Mouse (Mus musculus): ENCODE results near the gene En2. TPM values are rescaled to one million over a fixed set of nuclear protein-coding genes. Genes with fewer than 3 reads are reported as not detected.

En2 gene
- polyA plus RNA-seq, 1 experiment from 2014 or later = 0.60 TPM

DNA sequence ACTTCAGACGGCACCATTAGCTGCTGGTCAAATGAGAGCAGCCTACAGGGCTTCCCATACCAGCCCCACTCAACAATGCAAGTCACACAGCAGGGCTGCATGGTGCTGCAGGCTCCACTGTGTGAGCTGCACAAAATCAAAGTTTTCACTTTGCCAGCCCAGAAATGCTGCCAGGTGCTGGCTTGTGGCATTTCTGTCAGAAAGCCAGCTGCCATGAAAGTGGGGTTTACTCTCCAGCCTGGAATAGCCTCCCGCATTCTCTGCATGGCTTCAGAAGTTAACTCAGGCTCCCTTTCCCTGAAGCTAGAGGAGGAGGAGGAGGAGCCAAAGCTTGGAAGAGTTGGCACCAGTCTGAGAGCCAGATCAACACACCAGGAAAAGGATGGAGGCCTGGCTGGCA, 29.1 kb upstream of the En2 start:
- H3K4me1 ChIP-seq (replicated peaks) = no peaks in the 10 kb centered on the region; the same call in 1 of the 2 replicates
- peak; percentile 90 for ATAC-seq (ENCODE audit: low FRiP score, low read depth)
- 23% methylated on average over 2 of the region's 2 CpGs for WGBS
- H3K4me2 ChIP-seq = no peak overlapping the region
- H3K9ac ChIP-seq = no peak overlapping the region
- no peak overlapping the region for H3K4me3 ChIP-seq
- H3K9me3 ChIP-seq = no peaks in the 10 kb centered on the region
- H3K36me3 ChIP-seq = no peaks in the 10 kb centered on the region
- no peak overlapping the region for H3K27ac ChIP-seq (replicated peaks)
- no peaks in the 10 kb centered on the region for H3K27me3 ChIP-seq

DNA sequence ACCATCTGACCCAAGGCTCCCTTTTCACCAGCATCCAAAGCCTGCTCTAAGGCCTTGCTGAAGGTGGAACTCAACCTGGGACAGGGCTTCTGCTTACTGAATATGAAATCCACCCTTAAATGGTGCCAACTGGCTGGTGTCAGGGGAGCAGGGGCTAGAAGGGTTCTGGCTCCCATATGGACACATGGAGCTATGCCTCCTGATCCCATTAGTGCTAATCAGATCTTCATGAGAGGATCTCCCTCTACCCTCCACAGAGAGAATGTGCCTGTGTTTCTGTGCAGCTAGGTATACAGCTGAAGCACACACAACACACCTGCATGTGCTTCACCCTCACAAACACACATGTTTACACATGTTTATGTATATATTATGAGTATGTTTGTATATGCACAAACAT, 20.9 kb upstream of the En2 start:
- Histone ChIP-seq H3K36me3 (no peaks in the 10 kb centered on the region), H3K27ac (replicated peaks) (no peak overlapping the region), H3K9ac (no peak overlapping the region), H3K27me3 (0 out of 2 replicates have a peak, but pooled peaks cover 6% of the 10 kb centered on the region), H3K4me3 (no peak overlapping the region), H3K9me3 (no peaks in the 10 kb centered on the region), H3K4me1 (replicated peaks) (no peaks in the 10 kb centered on the region), H3K4me2 (no peak overlapping the region)
- ATAC-seq (ENCODE audit: low FRiP score, low read depth) = no peak

DNA sequence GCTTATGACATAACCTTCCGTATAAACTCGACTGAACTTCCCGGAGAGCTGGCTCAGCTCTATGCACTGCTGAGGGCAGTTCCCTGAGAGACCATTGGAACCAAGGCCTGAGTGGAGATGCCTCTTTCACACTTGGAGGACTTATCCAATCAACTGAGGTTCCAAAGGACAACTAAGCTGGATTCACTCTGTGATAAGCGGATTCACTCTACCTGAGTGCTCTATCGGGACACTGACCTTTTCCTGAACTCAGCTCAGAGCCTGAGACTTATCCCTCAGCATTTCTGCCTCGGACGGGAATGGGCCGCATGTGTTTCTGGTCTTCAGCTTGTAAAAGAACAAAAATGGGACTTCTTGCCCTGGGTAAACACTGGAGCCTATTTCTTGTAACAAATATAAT, 19.5 kb upstream of the En2 start:
- H3K9ac ChIP-seq = no peak overlapping the region
- no peak overlapping the region for H3K27ac ChIP-seq (replicated peaks)
- 0 out of 2 replicates have a peak, but pooled peaks cover 6% of the 10 kb centered on the region for H3K27me3 ChIP-seq
- H3K36me3 ChIP-seq = no peaks in the 10 kb centered on the region
- H3K4me2 ChIP-seq = no peak overlapping the region
- H3K9me3 ChIP-seq = no peaks in the 10 kb centered on the region
- ATAC-seq (ENCODE audit: low FRiP score, low read depth) = no peak
- 84% methylated on average over 8 of the region's 8 CpGs for WGBS
- no peaks in the 10 kb centered on the region for H3K4me1 ChIP-seq (replicated peaks)
- no peak overlapping the region for H3K4me3 ChIP-seq

DNA sequence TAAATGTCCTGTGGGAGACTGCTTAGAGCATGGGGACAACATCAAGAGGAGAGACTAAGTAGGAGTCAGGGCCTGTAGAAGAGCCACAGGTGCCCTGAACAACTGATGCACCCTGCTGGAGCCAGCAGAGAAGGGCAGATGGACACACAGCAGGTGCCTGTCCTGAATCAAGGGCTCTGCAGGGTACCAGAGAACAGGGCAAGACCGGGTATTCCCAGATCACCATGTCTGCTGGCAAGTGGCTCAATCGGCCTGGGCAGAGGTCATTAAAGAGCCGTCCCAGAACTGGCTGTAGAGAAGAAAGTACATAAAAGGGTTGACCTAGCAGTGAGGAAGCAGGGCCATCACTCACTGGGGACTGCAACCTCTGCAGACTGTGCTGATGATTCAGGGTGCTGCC, 17.0 kb upstream of the En2 start:
- H3K36me3 ChIP-seq = no peaks in the 10 kb centered on the region
- no peak overlapping the region for H3K4me2 ChIP-seq
- H3K27me3 ChIP-seq = 0 out of 2 replicates have a peak, but pooled peaks cover 8% of the 10 kb centered on the region
- H3K9me3 ChIP-seq = no peaks in the 10 kb centered on the region
- WGBS = 38% methylated on average over 3 of the region's 3 CpGs
- no peak overlapping the region for H3K27ac ChIP-seq (replicated peaks)
- no peak overlapping the region for H3K4me3 ChIP-seq
- no peak overlapping the region for H3K9ac ChIP-seq
- H3K4me1 ChIP-seq (replicated peaks) = no peaks in the 10 kb centered on the region
- ATAC-seq (ENCODE audit: low FRiP score, low read depth) = no peak

DNA sequence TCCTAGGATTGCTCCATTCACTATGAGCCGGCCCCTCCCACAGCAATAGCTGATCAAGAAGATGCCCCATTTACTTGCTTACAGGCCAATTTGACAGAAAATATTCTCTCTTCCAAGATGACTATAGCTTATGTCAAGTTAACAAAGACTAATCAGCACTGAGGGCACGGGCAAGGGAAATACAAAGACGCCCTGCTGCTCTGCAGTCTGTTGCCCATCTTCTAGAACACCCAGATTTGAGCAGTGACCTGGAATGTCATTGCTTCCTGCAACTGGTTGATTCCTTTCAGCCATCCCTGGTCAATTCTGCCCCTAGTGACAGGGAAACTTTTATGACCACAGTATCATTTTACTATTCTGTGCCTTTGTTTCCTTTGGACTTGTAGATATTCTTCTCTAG, 16.1 kb upstream of the En2 start:
- Histone ChIP-seq H3K27ac (replicated peaks) (no peak overlapping the region), H3K36me3 (no peaks in the 10 kb centered on the region), H3K9me3 (no peaks in the 10 kb centered on the region), H3K4me3 (no peak overlapping the region), H3K4me1 (replicated peaks) (no peaks in the 10 kb centered on the region), H3K27me3 (peaks cover 17% of the 10 kb centered on the region; the same call in 1 of the 2 replicates), H3K9ac (no peak overlapping the region), H3K4me2 (no peak overlapping the region)
- WGBS = 62% methylated on average over 3 of the region's 3 CpGs
- no peak for ATAC-seq (ENCODE audit: low FRiP score, low read depth)

DNA sequence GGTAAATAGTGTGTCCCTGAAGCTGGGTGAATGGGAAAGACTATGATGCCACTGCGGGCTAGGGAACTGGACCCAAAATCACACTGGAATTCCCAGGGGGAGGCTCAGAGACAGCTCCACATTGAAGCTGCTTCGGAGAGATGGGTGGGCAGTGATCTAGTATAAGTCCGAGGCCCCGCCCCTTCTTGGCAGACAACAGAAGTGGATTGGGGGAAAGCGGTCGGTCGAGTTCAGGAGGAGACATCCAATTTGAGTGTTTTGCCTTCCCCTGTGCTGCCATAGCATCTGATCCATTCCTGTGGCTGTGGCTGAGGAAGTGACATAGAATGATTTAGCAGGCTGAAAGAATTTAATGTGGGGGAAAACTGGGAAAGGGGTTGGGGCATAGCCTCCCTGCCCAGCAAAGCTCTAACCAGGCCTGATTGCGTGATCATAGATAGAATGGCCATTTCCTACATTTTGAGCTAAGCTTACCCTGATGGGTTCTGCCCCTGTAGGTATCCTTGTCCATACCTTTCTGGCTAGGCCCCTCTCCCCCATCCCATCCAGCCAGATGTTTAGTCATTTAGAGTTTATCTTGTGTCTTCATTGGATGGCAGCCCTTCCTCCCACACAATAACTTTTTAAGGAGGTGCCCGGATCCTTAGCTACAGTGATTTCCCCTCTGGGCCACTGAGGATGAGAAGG, 8.3 kb upstream of the En2 start:
- H3K4me2 ChIP-seq = no peak overlapping the region
- H3K4me1 ChIP-seq (replicated peaks) = peaks cover 12% of the 10 kb centered on the region
- H3K4me3 ChIP-seq = no peak overlapping the region
- ATAC-seq (ENCODE audit: low FRiP score, low read depth) = no peak
- whole genome bisulfite sequencing = 10% methylated on average over 9 of the region's 9 CpGs
- H3K9ac ChIP-seq = no peak overlapping the region
- H3K27ac ChIP-seq (replicated peaks) = no peak overlapping the region
- H3K36me3 ChIP-seq = no peaks in the 10 kb centered on the region
- no peaks in the 10 kb centered on the region for H3K9me3 ChIP-seq
- H3K27me3 ChIP-seq = peaks cover 74% of the 10 kb centered on the region

DNA sequence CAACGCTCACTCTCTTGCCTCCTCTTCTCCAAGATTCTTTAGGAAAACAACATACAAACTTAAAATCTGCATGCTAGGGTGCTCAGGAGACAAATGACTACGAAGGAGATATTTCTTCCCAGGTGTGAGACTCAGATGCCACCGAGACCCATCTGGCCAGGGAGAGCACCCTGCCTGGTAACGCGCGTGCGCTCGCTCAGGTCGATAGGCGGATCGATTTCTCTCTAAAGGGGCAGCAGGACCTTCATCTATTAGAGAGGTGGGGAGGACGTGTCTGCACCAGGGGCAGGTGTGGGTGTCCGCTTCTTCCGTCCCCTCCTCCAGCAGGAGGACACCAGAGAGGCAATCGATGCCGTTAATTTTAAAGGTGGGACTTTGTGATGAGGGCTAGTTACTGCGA, 7.7 kb upstream of the En2 start:
- H3K4me2 ChIP-seq = peak overlapping the region; percentile 43
- H3K9ac ChIP-seq = no peak overlapping the region
- H3K4me1 ChIP-seq (replicated peaks) = peaks cover 12% of the 10 kb centered on the region
- H3K36me3 ChIP-seq = no peaks in the 10 kb centered on the region
- 3% methylated on average over 17 of the region's 17 CpGs for WGBS
- no peak overlapping the region for H3K27ac ChIP-seq (replicated peaks)
- H3K4me3 ChIP-seq = no peak overlapping the region; the same call in 1 of the 2 replicates
- no peaks in the 10 kb centered on the region for H3K9me3 ChIP-seq
- peaks cover 78% of the 10 kb centered on the region for H3K27me3 ChIP-seq
- ATAC-seq (ENCODE audit: low FRiP score, low read depth) = no peak

DNA sequence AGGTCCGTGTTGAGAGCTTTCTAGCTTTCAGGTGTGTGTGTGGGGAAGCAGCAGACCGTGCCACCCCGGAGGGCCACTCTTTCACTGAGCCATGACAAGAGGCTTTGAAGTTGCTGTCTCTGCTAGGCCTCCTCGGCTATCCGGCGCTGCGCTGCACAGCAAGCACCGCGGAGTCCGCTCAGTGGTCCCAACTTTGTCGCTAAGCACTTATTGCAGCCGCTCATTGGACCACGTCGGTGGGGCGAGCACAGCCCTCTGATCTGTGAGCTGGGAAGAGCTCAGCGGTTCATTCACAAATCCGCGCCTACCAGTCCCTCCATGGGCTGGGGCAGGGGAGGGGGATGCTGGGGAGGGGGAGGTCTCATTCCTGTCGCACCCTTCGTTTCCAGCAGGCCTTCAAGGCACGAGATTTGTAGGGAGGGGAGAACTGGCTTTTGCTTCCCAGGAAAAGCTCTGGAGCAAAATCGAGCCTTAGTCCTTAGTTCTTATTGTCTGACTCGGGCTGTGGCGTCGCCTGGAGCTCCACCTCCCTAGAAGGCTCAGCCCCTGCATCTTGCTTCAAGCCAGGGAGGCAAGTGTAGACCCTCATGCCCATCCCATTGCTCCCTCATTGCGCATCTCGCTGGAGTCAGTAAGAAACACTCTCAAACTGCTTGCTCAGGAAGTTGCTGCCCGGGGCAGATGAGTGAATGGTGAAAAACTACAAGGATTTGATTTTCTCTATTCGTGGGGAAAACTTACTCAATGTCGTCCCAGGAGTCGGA, 7.0 kb upstream of the En2 start:
- peak; percentile 75; the same call in 1 of the 2 replicates for ATAC-seq (ENCODE audit: low FRiP score, low read depth)
- whole genome bisulfite sequencing = under 1% methylated on average over 31 of the region's 31 CpGs
- H3K4me1 ChIP-seq (replicated peaks) = peaks cover 12% of the 10 kb centered on the region
- peak overlapping the region; percentile 8 for H3K4me3 ChIP-seq
- H3K4me2 ChIP-seq = peak overlapping the region; percentile 43
- H3K27me3 ChIP-seq = peaks cover 83% of the 10 kb centered on the region
- no peak overlapping the region for H3K27ac ChIP-seq (replicated peaks)
- no peaks in the 10 kb centered on the region for H3K36me3 ChIP-seq
- H3K9me3 ChIP-seq = no peaks in the 10 kb centered on the region
- no peak overlapping the region for H3K9ac ChIP-seq

DNA sequence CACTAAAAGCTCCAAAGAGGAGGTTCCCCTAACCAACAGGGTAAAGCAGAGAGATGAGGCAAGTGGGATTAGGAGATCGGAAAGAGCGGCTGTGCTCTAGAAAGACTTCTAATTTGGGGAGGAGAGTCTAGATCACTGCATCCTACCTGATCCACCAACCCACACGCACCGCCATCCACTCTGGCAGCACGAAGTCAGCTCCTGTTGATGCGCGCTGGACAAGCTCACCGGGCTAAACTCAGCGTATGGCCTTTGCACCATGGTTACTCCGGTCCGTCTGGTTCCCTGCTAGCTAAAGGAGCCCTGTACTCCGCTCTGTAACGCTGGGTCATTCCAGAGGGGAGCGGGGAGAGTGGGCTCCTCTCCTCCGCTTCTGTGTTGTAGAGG, 6.4 kb upstream of the En2 start:
- H3K4me1 ChIP-seq (replicated peaks) = peaks cover 12% of the 10 kb centered on the region
- H3K4me3 ChIP-seq = no peak overlapping the region
- WGBS = 2% methylated on average over 15 of the region's 15 CpGs
- no peaks in the 10 kb centered on the region for H3K9me3 ChIP-seq
- no peaks in the 10 kb centered on the region for H3K36me3 ChIP-seq
- H3K4me2 ChIP-seq = peak overlapping the region; percentile 8; the same call in 1 of the 2 replicates
- no peak overlapping the region for H3K9ac ChIP-seq
- ATAC-seq (ENCODE audit: low FRiP score, low read depth) = no peak
- H3K27me3 ChIP-seq = peaks cover 83% of the 10 kb centered on the region
- no peak overlapping the region for H3K27ac ChIP-seq (replicated peaks)

DNA sequence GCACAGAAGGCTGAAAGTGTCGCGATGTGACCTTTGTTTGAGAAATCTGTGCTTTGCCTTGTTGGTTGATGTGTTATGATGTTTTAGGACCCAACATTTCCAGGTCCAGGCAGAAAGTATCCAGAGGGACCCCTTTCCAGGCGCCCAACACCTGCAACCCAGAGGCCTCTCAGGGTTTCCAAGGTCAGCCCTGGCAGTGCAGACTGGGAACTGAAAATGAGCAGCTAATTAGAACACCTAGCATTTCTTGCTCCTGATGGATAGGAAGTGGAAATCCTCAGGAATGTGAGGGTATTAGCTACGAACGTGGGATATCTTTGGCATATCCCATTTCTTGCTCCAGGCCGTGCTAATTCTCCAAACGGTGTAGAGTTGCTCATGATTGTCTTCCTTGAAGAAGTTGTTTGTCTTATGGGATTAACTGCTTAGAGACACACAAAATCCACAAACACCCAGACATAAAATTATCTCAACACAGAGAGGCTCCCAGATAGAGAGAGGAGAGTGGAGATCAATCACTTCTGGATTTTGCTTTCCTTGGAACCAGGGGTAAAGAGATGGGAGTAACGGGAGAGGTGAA, 5.5 kb upstream of the En2 start:
- no peak overlapping the region for H3K27ac ChIP-seq (replicated peaks)
- H3K9ac ChIP-seq = no peak overlapping the region
- H3K4me3 ChIP-seq = no peak overlapping the region
- no peak for ATAC-seq (ENCODE audit: low FRiP score, low read depth)
- H3K9me3 ChIP-seq = no peaks in the 10 kb centered on the region
- peaks cover 84% of the 10 kb centered on the region for H3K27me3 ChIP-seq
- H3K36me3 ChIP-seq = no peaks in the 10 kb centered on the region
- no peak overlapping the region for H3K4me2 ChIP-seq
- H3K4me1 ChIP-seq (replicated peaks) = peaks cover 13% of the 10 kb centered on the region
- WGBS = 9% methylated on average over 8 of the region's 8 CpGs

DNA sequence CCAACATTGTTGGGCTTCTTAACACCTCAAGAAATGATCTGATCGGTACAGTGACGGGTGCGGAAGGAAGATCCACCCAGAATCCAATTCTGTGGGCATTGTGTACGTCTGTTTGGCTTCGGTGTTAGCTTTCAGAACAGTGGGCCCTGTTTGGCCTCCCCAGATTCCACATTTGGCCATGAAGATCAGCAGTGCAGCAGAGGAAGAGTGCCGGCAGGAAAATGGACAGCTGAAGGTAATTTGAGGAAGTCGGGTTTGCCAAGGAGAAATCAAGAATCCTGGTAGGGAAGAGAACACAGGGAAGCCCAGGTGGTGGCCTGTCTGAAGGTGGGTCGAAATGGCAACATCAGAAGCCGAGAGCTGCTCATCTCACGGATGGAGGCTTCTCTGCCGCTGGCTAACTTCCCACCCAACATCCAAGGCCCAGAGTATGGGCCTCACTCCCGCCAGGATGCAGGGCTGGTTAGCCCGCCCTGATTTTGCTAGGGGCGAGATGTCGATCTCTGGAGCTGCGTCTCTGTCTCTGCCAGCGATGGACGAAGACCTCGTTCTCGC, 4.0 kb upstream of the En2 start:
- peak overlapping the region; percentile 12; the same call in 1 of the 2 replicates for H3K4me3 ChIP-seq
- WGBS = 3% methylated on average over 20 of the region's 20 CpGs
- H3K36me3 ChIP-seq = no peaks in the 10 kb centered on the region
- peak overlapping the region; percentile 28 for H3K4me2 ChIP-seq
- H3K9me3 ChIP-seq = no peaks in the 10 kb centered on the region
- peaks cover 86% of the 10 kb centered on the region for H3K27me3 ChIP-seq
- peaks cover 28% of the 10 kb centered on the region for H3K4me1 ChIP-seq (replicated peaks)
- ATAC-seq (ENCODE audit: low FRiP score, low read depth) = no peak
- no peak overlapping the region for H3K27ac ChIP-seq (replicated peaks)
- H3K9ac ChIP-seq = no peak overlapping the region

DNA sequence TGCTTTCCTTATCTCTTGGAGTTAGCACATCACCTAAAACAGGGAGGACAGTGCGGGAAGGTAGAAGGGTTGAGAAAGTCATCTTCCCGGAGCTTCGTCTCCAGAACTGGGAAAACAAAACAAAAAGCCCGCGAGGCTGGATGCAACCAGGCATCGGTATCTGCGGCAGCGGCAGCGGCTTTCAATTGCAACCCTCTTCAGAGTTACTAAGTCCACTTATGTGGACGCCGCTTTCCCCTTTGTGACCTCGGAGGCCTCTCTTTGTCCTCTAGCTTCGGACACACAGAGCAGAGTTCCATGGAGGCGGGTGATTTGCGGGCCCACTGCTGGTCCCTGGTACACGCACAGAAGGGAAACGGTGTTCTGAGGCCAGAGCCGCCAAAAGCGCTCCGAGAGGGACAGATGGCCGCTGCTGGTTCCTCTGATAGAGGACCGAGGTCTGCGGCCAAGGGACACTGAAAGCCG, 3.5 kb upstream of the En2 start:
- Histone ChIP-seq H3K27me3 (peaks cover 85% of the 10 kb centered on the region), H3K9ac (no peak overlapping the region)
- WGBS = 1% methylated on average over 24 of the region's 24 CpGs

More for the DNA sequence above, 3.5 kb upstream of the En2 start:
- H3K4me1 ChIP-seq (replicated peaks) = peaks cover 33% of the 10 kb centered on the region
- H3K4me2 ChIP-seq = peak overlapping the region; percentile 28
- H3K9me3 ChIP-seq = no peaks in the 10 kb centered on the region
- no peaks in the 10 kb centered on the region for H3K36me3 ChIP-seq
- no peak overlapping the region for H3K27ac ChIP-seq (replicated peaks)
- ATAC-seq (ENCODE audit: low FRiP score, low read depth) = no peak
- peak overlapping the region; percentile 12; the same call in 1 of the 2 replicates for H3K4me3 ChIP-seq
